Mouse (Mus musculus) layer of hippocampus, adult 18-20 months (tissue): ENCODE results near the gene Tmem178b. TPM values are rescaled to one million over a fixed set of nuclear protein-coding genes. Genes with fewer than 3 reads are reported as not detected.

Experiments
- DNase-seq, 2 experiments: peaks; one replicate each; pipeline ENCODE4 v3.0.0; 2022; ENCODE audit warnings: low spot score in 2 of 2
- total RNA-seq, 2 experiments: library from RNA; stranded (reverse); gene quantifications; 2 replicates each; pipeline ENCODE4 v1.2.3; 2021

Gene Tmem178b
- total RNA-seq, 2 experiments from 2014 or later = 161 to 168 TPM

DNA sequence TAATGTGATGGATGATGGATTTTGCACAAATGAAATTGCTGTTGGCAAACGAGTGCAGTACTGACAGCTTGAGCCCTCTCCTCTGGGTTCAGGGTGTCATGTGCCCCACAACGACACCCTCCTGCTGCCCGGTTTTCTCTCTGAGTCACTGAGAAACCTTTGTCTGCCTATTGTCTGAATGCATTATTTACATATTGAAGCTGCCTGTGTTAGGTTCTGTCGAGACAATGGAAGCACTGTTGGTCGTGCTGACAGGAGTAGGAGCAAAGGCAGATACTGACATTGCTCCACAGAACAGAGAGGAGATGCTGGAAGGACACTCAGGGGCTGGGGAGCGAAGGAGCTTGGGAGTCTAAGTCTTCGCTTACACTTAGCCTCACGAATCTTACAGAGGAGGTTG lies 44.2 kb downstream of the Tmem178b start:
- peak in 1 of 2 experiments; percentile 41 for DNase-seq

DNA sequence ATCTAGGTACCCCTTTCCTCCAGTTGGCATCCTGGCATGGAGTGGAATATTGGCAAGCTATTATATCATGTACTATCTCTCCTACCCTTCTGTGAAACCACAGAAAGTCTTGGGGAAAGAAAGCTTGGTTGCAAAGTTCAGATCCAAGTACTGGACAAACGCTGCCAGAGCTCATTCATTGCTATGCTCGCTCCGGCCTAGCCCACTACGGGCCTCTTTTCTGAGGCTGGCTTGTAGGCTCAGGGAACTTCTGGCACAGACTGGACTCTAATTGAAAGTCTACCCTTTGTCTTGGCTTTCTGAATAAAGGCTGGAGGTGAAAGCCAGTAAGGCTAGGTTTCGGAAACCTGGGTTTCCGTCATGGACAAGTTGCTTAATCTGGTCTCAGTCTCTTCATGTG lies 44.7 kb downstream of the Tmem178b start:
- no peak for DNase-seq

DNA sequence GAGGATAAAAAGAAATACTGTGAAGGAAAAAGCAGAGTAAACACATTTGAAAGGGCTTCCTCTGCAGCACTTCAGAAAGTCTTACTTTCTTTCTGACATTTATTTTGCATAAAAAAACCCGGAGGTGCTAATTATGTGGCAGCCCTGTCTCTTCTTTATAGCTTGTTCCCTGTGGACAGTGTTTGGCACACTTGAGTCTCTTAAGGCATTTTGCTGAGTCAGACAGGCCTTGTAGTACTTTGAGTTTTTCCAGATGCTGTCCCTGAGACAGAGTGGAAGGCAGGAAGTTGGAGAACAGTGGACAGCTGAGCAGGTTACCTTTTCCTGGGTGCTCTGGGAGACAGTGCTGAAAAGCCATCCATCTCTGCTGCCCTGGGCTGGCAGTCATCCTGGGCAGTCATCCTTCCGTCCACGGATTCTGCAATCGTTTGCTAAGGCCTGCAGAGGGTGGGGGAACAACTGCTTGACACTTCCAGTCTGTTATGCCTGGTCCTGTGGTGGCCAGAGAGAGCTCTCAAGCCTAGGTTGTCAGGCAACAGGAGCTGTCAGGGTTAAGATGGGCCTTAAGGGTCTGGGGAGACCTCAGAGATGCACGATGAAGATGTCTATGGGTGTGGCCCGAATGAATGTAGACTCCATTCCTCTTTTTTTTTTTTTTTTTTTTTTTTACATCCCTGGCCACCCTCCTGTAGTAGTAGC lies 46.1 kb downstream of the Tmem178b start:
- DNase-seq = no peak

DNA sequence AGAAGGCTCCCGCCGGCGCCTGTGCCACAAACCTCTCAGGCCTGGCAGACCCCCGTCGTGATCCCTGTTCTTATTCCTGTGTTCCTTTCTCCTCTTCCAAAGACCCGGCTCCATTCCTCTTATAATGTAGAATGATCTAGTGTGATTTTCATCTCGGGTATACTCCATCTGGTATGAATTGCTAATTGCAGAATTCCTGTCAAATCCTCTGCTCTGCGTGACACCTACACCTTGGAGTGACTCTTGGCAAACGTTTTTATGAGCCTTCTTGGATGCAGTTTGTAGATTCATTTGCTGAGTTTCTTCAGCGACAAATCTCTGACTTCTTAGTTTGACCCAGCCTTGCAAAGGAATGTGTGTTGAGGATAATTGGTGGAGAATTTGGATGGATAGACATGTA lies 53.4 kb downstream of the Tmem178b start:
- DNase-seq = no peak

DNA sequence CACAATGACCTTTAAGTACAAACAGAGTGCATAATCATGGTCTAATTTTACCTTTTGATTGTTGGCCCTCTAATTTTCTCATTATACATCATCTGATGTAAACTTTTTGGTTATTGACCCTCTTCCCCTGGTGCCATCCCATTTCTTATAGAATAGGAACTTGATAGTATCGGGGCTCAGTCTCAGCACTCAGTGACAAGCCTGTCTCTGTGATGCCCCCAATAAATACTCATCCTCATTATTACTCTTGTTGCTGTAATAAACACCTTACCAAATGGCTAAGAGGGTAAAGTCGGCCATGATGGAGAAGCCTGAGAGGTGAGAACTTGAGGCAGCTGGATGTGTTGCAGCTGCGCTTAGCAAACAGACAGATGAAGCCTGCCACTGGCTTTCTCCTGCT lies 63.5 kb downstream of the Tmem178b start:
- no peak for DNase-seq

DNA sequence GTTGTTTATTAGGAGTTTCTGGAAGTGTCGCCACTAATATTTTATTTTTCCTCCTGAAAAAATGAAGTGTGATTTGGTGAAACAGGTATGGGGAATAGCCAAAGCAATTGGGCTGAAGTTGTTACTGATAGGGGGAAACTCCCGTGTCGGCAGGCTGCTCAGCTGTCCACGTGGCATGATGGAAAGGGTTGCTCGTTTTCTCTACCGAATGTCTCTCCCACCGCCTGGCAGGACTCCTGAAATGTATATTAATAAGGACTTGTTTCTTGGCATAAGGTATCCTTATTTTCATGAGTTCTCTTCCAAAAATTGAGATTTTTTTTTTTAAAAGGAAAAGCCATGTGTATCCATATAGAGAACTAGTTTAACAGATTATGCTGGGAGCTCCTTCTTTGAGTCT lies 67.8 kb downstream of the Tmem178b start:
- DNase-seq = no peak

DNA sequence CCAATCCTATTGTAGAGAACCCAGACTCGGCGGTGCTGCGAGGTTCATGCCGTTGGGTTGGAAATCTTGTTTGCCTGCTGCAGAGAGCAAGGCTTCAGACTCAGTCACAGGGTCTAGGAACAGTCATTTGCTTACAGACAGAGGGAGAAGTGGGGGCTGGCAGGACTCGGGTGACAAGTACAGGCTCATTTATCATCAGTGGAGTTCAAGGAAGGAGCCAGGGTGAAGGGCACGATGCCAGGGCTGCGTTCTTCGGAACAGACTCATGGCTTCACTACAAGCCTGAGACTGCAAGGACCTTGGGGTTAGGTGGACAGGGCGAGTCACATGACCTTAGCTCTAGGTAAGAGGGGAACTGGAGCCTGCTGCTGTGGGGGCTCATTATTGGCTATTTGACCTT lies 71.8 kb downstream of the Tmem178b start:
- no peak for DNase-seq

DNA sequence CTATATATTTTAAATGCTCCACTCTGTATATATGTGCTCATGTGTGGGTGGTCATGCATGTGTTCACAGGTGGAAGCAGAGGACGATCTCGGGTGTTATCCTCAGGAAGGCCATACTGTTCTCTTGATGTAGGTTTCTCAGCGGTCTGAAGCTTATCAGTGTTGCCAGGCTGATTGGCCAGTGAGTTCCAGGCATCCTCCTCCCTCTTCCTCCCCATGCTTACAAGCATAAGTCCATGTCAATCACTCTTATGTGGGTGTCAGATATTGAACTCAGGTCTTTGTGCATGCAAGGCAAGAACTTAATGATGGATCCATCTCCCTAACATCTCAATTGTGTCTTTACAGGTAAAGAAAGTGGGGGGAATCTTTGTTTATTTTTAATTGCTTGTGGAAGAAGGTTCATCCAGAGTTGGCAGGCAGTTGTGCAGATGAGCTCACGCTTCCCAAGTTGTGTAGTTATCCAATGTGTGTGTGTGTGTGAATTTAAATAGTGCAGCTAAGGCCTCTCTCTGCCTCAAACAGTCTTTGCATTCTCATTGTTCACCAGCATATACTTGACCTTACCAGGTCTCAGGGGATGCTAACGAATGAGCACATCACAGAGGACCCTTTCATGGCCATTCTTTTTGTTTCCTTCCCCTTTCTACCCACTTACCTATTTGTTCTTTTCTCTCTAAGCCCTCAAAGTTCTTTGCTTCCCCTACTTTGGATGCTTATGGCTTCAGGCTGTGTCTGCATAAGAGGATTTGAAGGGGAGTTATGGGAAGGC lies 72.8 kb downstream of the Tmem178b start:
- DNase-seq = no peak

DNA sequence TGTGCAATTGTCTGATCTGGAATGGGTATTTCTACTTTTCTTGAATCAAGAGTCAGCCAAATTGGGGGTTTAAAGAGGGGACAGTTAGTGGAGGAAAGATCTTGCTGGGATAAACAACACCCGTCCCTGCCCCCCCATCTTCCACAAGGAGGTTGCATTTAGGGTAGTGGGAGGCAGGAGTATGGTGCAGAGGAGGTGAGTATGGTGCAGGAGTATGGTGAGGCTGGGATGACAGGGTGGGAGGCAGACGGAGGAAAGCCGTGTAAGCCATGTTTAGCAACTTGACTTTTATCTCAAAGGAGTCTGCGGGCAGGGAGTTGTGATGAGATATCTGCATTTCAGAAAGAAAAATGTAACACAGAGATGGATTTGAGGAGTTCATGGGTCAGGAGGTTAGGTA lies 73.5 kb downstream of the Tmem178b start:
- DNase-seq = peak in 1 of 2 experiments; percentile 25

DNA sequence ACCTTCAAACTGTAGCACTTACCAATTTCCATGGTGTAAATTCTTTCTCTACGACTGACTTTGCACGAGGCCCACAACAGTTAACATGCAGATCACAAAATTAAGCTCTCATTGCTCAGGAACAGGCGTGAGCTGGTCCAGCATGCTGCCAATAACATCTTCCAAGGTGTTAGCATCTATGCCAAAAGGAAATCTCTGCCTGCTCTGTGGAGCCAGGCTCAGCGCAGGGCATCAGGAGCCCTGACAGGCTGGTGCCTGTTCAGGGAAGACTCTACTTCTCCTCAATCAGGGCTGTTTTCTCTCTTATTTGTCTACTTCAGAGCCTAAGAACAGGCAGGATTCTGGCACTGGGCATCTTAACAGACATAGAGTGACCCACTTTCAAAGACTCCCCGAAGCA lies 80.9 kb downstream of the Tmem178b start:
- no peak for DNase-seq

DNA sequence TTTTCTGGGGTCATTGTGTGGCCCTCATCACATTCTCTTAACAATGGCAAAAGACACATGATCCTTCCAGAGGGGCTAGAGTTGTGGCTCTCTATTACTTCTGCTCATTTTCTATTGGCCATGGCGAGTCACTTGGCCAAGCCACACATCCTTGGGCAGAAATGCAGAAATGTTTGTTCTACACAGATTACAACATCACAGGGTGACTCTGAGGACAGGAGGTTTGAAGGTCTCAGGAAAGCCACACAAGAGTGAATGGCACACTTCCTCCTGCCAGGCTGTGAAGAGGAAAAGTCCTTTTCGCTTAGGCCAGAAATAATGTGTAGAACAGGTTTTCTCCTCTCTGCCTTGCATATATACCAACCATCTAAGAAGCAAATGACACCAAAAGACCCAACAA lies 82.1 kb downstream of the Tmem178b start:
- no peak for DNase-seq

DNA sequence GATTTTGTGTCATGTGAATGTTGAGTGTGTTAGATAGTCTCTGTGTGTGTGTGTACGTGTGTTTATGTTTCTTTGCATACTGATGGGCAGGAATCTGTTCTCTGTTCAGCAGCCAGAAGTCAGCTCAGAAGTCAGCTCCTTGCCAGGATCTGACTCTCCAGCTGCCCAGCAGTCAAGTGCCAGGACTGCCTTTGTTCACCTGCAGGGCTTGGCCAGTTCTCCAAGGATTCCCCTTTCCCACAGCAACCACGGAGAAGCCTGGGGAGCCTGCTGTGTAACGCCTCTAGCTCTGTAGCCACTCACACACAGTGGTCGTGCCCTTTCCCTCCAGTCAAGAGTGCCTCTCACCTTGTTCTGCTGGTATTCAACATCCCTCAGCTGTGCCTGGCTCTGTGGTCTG lies 91.5 kb downstream of the Tmem178b start:
- no peak for DNase-seq

DNA sequence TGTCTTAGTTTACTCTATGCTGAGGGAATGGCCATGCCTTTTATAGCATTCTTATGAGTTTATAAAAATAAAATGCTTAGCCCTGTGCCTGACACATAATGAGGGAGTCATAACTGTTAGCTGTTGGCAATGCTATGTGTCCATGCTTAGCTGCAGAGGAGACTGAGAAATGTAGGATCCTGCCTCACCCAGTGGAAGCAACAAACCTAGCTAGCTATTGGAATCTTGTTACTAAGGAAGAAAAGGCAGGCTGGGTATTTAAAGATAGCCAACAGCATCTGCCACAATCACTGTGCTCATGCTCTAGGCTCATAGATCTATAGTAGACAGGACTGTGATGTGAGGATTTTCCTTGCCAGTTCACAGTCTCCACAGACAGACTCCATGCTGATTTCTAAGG lies 97.2 kb downstream of the Tmem178b start:
- no peak for DNase-seq

DNA sequence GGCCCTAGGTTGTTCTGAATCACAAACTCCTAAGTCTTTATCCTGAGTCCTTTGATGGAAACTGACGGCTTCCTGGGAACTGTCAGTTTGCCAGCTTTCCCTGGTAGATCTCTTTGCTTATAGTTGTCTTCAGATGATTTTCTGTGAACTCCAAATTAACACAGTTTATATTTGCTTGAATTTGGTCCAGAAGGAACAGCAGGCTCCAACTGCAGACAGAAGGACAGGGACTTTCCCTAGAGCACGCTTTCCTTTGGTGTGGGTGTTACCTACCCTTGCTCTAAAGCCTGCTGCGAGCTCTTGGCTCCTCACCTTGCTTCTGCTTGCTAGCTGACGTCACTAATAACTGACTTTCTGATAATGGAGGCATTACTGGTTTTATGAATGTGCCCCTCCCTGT lies 105.9 kb downstream of the Tmem178b start:
- DNase-seq = peak; percentile 37 to 67

DNA sequence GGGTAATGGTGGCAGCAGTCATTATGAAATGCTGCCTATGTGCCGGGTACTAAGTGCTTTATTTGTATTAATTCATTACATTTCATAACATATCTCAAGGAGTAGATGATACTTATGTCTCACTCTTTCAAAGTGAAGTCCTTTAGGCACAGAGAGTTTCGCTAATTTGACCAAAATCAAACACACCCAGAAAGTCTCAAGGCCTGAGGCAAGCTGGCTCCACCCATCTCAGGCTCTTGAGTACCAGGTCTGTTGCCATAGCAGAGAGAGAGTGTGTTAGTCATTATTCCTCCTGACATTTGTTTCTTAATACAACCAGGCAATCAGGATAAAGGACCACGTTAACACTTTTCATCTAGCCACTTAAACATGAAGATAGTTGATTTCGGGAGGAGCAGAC lies 117.7 kb downstream of the Tmem178b start:
- DNase-seq = no peak

DNA sequence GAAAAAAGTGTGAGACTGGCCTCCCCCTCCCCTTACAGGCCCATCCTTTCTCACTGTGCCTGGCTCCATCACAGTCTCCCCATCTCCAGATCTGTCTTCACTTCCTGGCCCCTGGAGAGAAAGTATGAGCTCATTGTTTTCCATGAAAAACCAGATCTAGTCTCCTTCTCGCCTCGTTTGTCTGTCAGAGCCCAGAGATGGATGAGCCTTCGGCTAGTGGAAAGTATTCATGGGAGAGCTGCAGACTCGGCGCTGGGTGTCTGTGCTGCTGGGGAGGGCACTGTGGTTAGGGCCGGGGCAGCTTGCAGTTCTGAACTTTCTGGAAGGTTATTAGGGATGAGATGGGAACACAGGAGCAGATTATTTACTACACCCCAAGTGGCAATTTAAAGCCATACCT lies 118.9 kb downstream of the Tmem178b start:
- no peak for DNase-seq

DNA sequence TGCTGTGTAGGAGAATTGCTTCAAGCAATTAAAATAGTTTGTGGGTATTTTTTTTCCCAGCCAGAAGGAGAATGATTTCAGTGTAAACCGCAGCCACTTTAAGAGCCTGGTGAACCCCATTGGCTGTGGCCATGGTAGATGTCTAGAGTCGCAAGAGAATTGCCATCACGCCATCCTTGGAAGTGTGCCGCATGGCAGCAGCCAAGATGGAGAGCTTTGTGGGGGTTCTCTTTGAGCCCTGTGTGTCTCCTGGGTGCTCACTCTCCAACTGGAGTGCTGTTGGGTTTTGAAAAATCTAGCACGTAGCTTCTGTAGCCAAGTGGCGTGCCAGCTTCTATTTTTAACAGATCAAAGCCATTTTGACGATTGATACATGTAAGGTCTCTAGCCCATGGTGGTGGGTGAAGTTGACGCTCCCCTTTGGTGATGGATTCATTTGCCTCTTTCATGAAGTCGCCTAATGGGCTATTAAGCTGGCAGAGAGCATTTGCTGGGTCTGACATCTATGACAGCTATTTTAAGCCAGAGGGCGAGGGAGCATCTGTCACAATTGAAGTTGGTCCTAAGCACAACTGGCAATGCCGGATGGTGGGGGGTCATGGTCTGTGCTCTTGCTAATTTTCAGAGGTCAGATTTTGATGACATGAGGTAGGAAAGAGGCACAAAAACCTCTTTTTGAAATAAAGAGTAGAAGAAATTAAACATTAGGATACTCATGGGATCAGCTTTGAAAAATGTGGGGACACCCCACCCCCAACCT lies 133.1 kb downstream of the Tmem178b start:
- peak in 1 of 2 experiments; percentile 24 for DNase-seq

DNA sequence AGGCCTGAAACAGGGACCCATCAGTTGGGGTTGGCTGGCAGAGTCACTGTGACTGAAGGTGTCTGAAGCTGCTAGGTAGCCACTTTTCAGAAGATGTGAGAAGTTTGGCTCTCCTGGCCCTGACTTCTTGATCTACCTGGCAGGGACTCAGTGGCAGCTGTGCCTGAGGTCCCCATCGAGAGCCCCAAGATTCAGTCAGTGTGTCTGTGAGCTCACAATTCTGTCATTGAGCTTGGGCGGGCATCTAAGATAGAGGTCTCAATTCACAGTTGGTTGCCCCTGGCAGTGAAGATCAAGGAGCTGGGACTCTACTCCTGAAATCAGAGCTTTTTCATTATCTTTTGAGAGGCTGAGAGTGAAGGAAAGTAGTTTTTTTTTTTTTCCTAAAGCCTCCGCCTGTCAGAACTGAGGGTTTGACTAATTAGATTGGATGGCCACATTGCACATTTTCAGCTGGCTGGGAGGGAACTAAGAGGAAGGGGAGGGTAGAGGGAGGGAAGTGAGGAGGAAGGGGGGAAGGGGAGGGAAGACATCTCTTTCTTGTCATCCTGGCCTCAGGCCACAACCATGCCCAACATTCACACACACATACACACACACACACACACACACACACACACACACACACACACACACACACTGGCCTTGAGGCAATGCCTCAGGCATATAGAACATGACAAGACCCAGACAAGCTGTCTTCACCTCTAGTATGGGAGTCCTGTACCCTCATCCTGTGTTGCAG lies 135.3 kb downstream of the Tmem178b start:
- DNase-seq = no peak

DNA sequence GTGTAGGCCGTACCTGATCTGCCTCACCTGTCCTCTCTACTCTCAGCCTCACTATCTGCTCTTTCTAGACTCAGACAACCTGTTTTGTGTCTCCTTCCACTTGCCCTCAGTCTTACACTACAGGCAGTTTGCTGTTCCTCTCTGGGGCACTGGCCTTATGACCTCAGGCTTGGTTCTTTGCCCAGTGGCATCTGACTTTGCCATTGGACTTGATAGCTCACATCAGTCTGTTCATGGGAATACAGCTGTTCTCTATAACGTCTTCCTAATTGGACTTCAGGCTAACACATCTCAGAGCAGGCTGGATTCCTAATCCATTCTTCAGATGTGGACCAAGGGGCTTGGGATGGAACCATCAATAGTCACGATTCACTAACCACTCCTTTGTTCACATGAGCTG lies 136.6 kb downstream of the Tmem178b start:
- DNase-seq = peak in 1 of 2 experiments; percentile 34

DNA sequence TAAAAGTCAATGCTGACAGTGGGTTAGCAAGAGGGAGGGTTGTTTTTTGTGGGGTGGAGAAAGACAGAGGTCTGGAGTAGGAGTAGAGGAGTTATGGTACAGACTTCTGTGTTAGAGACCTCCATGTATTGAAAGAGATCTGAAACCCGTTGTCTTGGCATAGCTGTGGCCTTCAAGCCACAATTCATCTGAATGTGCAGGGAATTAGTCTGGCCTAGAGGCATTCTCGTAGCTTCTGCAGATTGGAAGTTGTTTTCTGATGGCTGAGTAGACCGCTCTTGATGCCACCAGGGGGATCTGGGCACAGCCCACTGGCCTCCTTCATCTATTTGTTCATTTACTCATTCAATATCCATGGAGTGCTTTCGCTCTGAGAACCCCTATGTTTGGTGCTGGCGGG lies 138.0 kb downstream of the Tmem178b start:
- DNase-seq = no peak

DNA sequence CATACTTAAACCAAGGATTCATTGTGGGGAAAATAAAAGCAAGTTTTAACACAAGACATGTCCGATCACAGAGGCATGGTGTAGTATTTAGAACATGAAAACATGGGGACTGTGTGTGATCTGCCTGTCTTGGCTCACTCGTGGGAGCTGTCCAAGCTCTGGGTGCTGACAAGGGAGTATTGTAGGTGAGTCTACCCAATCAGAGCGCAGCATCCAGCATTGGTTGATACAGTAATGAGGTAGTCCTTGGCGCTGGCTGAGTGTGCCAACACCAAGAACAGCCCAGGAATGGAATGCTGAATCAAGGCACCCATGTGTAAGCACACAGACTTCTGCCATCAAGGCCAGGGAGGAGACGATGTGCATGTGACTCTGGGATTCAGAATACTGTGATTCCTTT lies 138.5 kb downstream of the Tmem178b start:
- no peak for DNase-seq
